Mouse (Mus musculus) spleen, postnatal 36 days (tissue): ENCODE measurements at regions not wholly inside any gene's neighbourhood (a gene's known extent, or its start where the extent isn't known, plus 50 kb on each side); places are given as distances from the start of the nearest gene placed in this dataset.

Experiments
- DNase-seq, 2 experiments: peaks; one replicate each; pipeline ENCODE4 v3.0.0; 2022; ENCODE audit warnings: low spot score in 2 of 2, mixed read lengths in 1 of 2

- DNase-seq, result no peak
Observed at GRCm38 (mm10) chr6:31995977-31996376, 54.1 kb upstream of the 1700012A03Rik start.

GRCm38 (mm10) chr6:31995249-31995648 lies 54.8 kb upstream of the 1700012A03Rik start:
- DNase-seq, result no peak

- DNase-seq, result no peak
Observed at GRCm38 (mm10) chr6:31985698-31986097, 64.3 kb upstream of the 1700012A03Rik start.

- no peak for DNase-seq
Observed at GRCm38 (mm10) chr6:31976705-31977104, 73.3 kb upstream of the 1700012A03Rik start.

GRCm38 (mm10) chr6:31948063-31948481 lies 102.0 kb upstream of the 1700012A03Rik start:
- no peak for DNase-seq

- no peak for DNase-seq
Observed at GRCm38 (mm10) chr6:31946572-31946971, 103.5 kb upstream of the 1700012A03Rik start.

- no peak for DNase-seq
Observed at GRCm38 (mm10) chr6:31945347-31945746, 104.7 kb upstream of the 1700012A03Rik start.

GRCm38 (mm10) chr6:31944546-31944945 lies 105.5 kb upstream of the 1700012A03Rik start:
- DNase-seq, result no peak

GRCm38 (mm10) chr6:31942696-31943095 lies 107.3 kb upstream of the 1700012A03Rik start:
- no peak for DNase-seq

- DNase-seq, result peak; percentile 13 to 14
Observed at GRCm38 (mm10) chr6:31938216-31938814, 111.7 kb upstream of the 1700012A03Rik start.

- no peak for DNase-seq
Observed at GRCm38 (mm10) chr6:31937146-31937545, 112.9 kb upstream of the 1700012A03Rik start.

- DNase-seq, result no peak
Observed at GRCm38 (mm10) chr6:31934826-31935225, 115.2 kb upstream of the 1700012A03Rik start.

- no peak for DNase-seq
Observed at GRCm38 (mm10) chr6:31933956-31934355, 116.1 kb upstream of the 1700012A03Rik start.

- DNase-seq, result no peak
Observed at GRCm38 (mm10) chr6:31933364-31933763, 116.7 kb upstream of the 1700012A03Rik start.

- no peak for DNase-seq
Observed at GRCm38 (mm10) chr6:31931116-31931515, 118.9 kb upstream of the 1700012A03Rik start.

- DNase-seq, result no peak
Observed at GRCm38 (mm10) chr6:31929165-31929564, 120.9 kb upstream of the 1700012A03Rik start.

- DNase-seq, result no peak
Observed at GRCm38 (mm10) chr6:31927181-31927580, 122.9 kb upstream of the 1700012A03Rik start.

GRCm38 (mm10) chr6:31924669-31925046 lies 125.4 kb upstream of the 1700012A03Rik start:
- no peak for DNase-seq

GRCm38 (mm10) chr6:31923951-31924668 lies 125.9 kb upstream of the 1700012A03Rik start:
- no peak for DNase-seq

- no peak for DNase-seq
Observed at GRCm38 (mm10) chr6:31921561-31922152, 128.4 kb upstream of the 1700012A03Rik start.

GRCm38 (mm10) chr6:31917411-31918131 lies 132.5 kb upstream of the 1700012A03Rik start:
- DNase-seq, result no peak

GRCm38 (mm10) chr6:31901791-31902190 lies 148.3 kb upstream of the 1700012A03Rik start:
- DNase-seq, result no peak
